Mouse (Mus musculus): ENCODE results near the gene Pakap. TPM values are rescaled to one million over a fixed set of nuclear protein-coding genes. Genes with fewer than 3 reads are reported as not detected.

Gene Pakap
- polyA plus RNA-seq, 1 experiment from 2014 or later: 35.4 TPM

DNA sequence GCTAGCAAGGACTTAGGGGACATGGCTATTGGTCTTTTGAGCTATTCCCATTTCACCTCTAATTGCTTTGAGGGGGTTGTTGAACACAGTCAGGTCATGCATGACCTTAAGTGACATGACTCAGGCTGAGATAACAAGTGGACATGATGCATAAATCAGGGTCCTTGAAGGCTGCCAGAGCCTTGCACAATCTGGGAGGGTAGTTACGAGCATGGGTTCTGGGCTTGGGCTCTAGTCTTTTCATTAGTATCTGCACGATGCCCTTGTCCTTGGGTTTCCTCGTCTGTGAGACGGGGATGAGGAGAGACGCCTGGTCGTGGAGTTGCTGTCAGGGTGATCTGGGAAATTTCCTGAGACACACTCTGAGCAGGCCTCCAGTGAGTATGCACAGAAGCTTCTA is 6.7 kb downstream of the Pakap start:
- peaks cover 42% of the 10 kb centered on the region for H3K4me1 ChIP-seq
- H3K9ac ChIP-seq: no peak overlapping the region
- no peaks in the 10 kb centered on the region for H3K27me3 ChIP-seq
- H3K36me3 ChIP-seq: no peaks in the 10 kb centered on the region
- ATAC-seq (ENCODE audit: insufficient number of reproducible peaks, insufficient read depth, low FRiP score, low TSS enrichment, low read depth): no peak
- H3K9me3 ChIP-seq: no peaks in the 10 kb centered on the region
- H3K4me3 ChIP-seq: no peak overlapping the region
- no peak overlapping the region for H3K27ac ChIP-seq
- WGBS: 85% methylated on average over 6 of the region's 6 CpGs
- no peak overlapping the region for H3K4me2 ChIP-seq

DNA sequence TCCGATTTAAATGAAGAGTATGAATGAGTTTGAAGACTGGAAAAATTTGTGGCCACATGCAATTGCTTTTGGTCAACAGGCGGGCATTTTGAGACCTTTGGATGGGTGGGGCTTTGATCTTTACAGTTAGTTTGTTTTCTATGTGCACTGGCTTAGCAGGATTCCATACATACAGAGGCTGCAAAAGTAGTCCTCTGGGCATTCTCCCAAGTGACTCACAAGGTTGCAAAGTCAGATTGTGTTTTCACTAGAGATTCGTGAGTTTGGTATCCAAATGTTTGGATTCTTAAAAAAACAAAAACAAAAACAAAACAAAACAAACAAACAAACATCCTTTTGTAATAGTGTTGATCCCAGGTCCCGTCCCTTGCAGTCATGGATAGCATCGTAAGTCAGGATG is 7.7 kb downstream of the Pakap start:
- Histone ChIP-seq H3K36me3 (no peaks in the 10 kb centered on the region), H3K4me2 (no peak overlapping the region), H3K4me1 (peaks cover 32% of the 10 kb centered on the region), H3K4me3 (no peak overlapping the region), H3K9ac (no peak overlapping the region), H3K9me3 (no peaks in the 10 kb centered on the region), H3K27me3 (no peaks in the 10 kb centered on the region), H3K27ac (no peak overlapping the region)
- no peak for ATAC-seq (ENCODE audit: insufficient number of reproducible peaks, insufficient read depth, low FRiP score, low TSS enrichment, low read depth)
- WGBS: 81% methylated on average over 5 of the region's 5 CpGs

DNA sequence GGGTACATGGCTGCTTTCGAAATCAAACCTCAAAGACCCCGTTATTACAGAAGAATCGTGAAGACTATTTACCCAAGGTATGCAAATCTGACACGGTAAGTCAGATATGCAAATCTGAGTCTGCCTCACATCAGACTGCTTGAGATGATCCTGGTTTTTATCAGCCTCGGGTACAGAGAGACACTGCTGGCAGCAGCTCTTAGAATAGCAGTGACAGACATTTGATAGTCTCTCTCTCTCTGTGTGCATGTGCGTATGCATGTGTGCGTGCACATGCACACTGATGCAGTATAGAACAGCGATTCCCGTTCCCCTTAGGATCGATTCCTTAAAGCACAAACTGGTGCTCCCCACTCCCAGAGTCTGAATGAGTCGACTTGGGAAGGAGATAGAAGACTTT is 8.1 kb downstream of the Pakap start:
- Histone ChIP-seq H3K9me3 (no peaks in the 10 kb centered on the region), H3K4me3 (no peak overlapping the region), H3K4me2 (no peak overlapping the region), H3K36me3 (no peaks in the 10 kb centered on the region), H3K9ac (no peak overlapping the region), H3K27ac (no peak overlapping the region), H3K4me1 (peaks cover 28% of the 10 kb centered on the region), H3K27me3 (no peaks in the 10 kb centered on the region)
- 74% methylated on average over 11 of the region's 11 CpGs for WGBS
- no peak for ATAC-seq (ENCODE audit: insufficient number of reproducible peaks, insufficient read depth, low FRiP score, low TSS enrichment, low read depth)

DNA sequence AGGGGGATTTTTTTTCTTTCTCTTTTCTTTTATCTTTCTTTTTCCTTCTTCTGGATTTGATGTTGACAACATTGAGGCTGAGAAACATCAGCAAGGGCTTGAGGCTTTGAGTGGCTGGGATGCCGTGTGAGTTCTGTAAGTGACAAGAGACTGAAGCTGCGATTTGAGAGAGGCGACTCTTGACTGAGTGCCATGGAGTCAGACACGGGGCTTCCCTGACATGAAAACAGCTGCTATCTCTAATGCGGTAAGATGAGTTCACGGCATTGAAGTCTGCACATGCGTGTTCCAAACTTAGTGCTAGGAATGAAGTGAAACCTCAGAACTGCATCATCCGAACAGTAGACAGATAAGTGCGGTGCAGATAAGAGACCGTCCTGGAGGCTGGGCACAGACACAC is 11.7 kb downstream of the Pakap start:
- no peak for ATAC-seq (ENCODE audit: insufficient number of reproducible peaks, insufficient read depth, low FRiP score, low TSS enrichment, low read depth)
- Histone ChIP-seq H3K36me3 (no peaks in the 10 kb centered on the region), H3K4me3 (no peak overlapping the region), H3K27me3 (no peaks in the 10 kb centered on the region), H3K27ac (no peak overlapping the region), H3K4me1 (peaks cover 22% of the 10 kb centered on the region), H3K9me3 (no peaks in the 10 kb centered on the region), H3K4me2 (no peak overlapping the region), H3K9ac (no peak overlapping the region)
- WGBS: 73% methylated on average over 10 of the region's 10 CpGs

DNA sequence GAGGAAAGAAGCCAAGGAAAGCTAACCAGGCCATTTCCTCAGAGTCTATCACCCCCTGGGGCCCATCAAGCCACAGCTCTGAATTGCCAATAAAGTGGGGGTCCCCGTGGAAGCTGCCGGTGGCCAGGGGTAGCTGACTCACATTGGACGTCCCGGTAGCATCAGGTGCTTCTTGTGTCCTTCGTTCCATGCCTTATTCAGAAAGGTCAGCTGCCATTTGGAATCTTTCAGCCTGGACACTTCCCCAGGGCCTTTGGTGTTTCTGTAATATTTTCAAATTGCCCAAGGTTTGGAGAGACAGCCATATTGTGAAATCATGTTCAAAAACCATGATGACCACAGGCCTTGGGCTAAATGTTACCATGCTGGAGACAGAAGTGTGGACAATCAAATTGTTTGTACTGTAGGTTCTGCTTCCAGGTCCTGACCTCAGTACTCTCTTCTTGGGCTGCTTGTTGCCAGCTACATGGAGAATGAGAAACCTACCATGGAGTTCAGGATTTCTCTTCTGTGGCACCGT is 17.4 kb downstream of the Pakap start:
- no peak for ATAC-seq (ENCODE audit: insufficient number of reproducible peaks, insufficient read depth, low FRiP score, low TSS enrichment, low read depth)
- H3K4me1 ChIP-seq: no peaks in the 10 kb centered on the region
- no peak overlapping the region for H3K4me2 ChIP-seq
- H3K9me3 ChIP-seq: no peaks in the 10 kb centered on the region
- no peaks in the 10 kb centered on the region for H3K36me3 ChIP-seq
- WGBS: 92% methylated on average over 6 of the region's 6 CpGs
- no peak overlapping the region for H3K27ac ChIP-seq
- no peaks in the 10 kb centered on the region for H3K27me3 ChIP-seq
- no peak overlapping the region for H3K9ac ChIP-seq
- no peak overlapping the region for H3K4me3 ChIP-seq

DNA sequence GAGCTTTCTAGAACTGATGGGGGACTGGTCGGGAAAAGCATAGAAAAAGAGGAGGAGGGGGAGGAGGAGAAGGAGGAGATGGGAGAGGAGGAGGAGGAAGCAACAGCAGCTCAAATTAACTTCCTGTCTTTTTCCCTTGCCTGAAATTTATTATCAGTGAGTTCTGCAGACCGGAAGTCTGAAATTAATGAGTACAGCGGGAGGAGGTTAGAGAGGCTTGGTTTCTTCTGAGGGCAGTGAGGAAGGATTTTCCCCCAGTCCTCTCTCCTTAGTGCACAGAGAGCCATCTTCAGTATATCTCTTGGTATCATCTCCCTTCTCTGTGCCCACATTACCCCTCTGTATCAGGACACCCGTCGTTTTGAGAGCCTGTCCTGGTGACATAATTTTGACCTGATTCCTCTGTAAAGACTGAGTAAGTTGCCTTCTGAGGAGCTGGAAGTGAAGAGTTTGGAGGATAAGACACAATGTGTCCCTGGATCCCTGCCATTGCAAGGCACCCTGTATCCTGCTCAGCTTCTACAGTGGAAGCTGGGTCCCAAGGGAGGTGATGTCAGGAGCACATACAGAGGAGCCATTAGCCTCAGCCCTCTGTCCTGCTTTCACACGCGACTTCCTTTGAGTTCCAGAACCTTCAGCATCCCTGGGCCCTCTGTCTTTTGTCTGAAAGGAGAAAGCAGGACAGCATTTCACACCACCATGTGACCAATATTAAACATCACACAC is 19.1 kb downstream of the Pakap start:
- Histone ChIP-seq H3K4me1 (no peaks in the 10 kb centered on the region), H3K36me3 (no peaks in the 10 kb centered on the region), H3K4me2 (no peak overlapping the region), H3K27ac (no peak overlapping the region), H3K9me3 (no peaks in the 10 kb centered on the region), H3K9ac (no peak overlapping the region), H3K4me3 (no peak overlapping the region), H3K27me3 (no peaks in the 10 kb centered on the region)
- ATAC-seq (ENCODE audit: insufficient number of reproducible peaks, insufficient read depth, low FRiP score, low TSS enrichment, low read depth): no peak
- WGBS: 57% methylated on average over 7 of the region's 7 CpGs

DNA sequence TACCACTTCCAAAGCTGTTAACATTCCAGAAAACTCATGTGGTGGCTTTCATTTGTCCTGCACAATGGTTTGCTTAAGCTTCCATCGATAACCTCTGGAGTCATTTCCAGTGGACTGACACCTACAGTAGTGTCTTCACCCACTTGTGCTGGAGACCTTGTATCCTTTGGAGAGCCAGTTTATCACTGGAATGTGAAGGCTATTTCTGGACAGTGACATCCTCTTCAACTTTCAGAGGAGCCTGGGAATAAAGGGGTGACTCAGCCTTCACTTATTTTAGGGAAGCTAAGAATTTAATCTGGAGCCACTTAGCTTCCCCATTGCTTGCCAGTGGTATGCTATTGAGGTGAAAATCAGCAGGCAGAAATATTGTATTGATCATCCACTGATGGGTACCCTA is 20.4 kb downstream of the Pakap start:
- WGBS: 94% methylated on average over 1 of the region's 1 CpGs
- ATAC-seq (ENCODE audit: insufficient number of reproducible peaks, insufficient read depth, low FRiP score, low TSS enrichment, low read depth): no peak
- Histone ChIP-seq H3K9me3 (no peaks in the 10 kb centered on the region), H3K27me3 (no peaks in the 10 kb centered on the region), H3K4me2 (no peak overlapping the region), H3K4me1 (no peaks in the 10 kb centered on the region), H3K4me3 (no peak overlapping the region), H3K9ac (no peak overlapping the region), H3K36me3 (no peaks in the 10 kb centered on the region), H3K27ac (no peak overlapping the region)

DNA sequence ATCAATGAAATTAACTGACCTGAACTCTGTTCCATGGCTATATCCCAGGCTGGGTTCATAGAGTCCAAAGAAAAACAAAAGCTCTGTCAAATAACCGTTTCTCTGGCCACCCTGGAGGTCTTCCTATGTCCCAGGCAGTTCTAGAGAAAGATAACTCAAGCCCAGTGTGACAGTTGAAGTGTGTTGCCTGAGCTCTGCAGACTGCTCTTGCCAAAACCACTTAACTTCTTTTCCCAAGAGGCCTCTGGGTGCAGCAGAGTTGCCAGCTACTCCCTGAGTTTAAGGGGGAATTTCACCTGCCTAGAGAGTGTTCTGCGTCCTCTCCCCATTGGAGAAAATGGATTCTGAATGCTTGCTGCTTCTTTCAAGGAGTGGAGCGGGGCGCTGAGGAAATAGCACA is 24.8 kb downstream of the Pakap start:
- no peak for ATAC-seq (ENCODE audit: insufficient number of reproducible peaks, insufficient read depth, low FRiP score, low TSS enrichment, low read depth)
- H3K27me3 ChIP-seq: no peaks in the 10 kb centered on the region
- WGBS: 85% methylated on average over 4 of the region's 4 CpGs

DNA sequence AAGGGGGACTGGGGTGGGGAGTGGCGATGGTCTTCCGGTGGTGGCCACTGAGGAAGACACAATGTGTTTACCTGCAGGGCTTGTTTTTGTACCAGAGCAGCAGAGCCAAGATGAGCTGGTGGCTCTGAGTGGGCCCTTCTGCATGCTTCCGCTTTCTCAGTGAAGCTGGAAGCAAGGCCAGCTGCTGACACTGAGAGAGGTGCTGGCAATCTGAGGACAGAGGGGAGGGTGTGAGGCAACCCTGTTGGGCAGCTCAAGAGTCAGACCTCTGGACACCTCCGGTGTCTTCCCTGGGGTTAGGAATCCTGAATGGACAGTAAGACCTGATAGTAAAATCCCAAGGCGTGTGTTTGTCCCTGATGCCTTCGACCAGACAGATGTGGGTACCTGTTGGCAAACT is 32.0 kb downstream of the Pakap start:
- H3K4me2 ChIP-seq: no peak overlapping the region
- ATAC-seq (ENCODE audit: insufficient number of reproducible peaks, insufficient read depth, low FRiP score, low TSS enrichment, low read depth): no peak
- no peaks in the 10 kb centered on the region for H3K27me3 ChIP-seq
- no peak overlapping the region for H3K9ac ChIP-seq
- no peaks in the 10 kb centered on the region for H3K36me3 ChIP-seq
- H3K4me1 ChIP-seq: peaks cover 17% of the 10 kb centered on the region
- H3K9me3 ChIP-seq: peaks cover 3% of the 10 kb centered on the region; the same call in 1 of the 2 replicates
- H3K27ac ChIP-seq: no peak overlapping the region
- 90% methylated on average over 6 of the region's 6 CpGs for WGBS
- H3K4me3 ChIP-seq: no peak overlapping the region

More for the DNA sequence above, 24.8 kb downstream of the Pakap start:
- Histone ChIP-seq H3K4me2 (no peak overlapping the region), H3K4me3 (no peak overlapping the region), H3K36me3 (no peaks in the 10 kb centered on the region), H3K9ac (no peak overlapping the region), H3K27ac (no peak overlapping the region), H3K4me1 (peaks cover 5% of the 10 kb centered on the region; the same call in 1 of the 2 replicates), H3K9me3 (no peaks in the 10 kb centered on the region)

DNA sequence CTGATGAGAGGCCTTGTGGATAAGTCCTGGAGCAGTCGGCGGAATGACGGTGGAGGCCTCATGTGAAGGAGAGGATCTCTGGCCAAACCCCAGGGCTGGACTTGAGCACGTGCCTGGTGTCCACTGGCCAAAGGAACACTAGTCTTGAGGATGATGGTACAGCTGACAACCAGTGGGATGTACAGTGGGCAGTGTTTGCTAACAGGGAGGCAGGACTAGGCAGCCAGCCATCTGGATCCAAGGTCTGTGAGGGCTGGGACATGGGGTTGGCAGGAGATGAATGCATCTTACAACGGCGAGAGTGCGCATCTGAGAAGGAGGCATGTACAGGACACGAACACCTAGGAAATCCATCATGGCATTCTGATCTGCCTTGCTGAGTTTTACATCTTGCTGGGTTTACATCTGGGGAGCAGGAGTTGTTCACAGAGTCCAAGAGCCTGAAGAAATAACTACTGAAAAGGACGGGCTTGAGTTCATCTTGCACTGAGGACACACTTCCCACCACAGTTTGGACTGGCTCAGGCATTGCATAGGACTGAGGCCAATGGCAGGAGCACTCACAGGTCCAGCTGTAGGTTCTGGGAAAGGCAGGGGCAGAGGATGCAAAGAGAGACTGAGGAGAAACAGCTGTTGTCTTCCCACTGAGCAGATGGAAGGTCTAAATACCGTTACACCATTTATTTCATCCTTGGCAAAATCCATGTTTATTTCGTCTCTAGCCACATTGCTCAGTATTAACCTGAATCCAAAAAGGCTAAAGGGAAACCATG is 32.9 kb downstream of the Pakap start:
- Histone ChIP-seq H3K36me3 (no peaks in the 10 kb centered on the region), H3K27ac (no peak overlapping the region), H3K9me3 (peaks cover 3% of the 10 kb centered on the region; the same call in 1 of the 2 replicates), H3K4me2 (no peak overlapping the region), H3K27me3 (no peaks in the 10 kb centered on the region), H3K4me3 (no peak overlapping the region), H3K9ac (no peak overlapping the region), H3K4me1 (peaks cover 17% of the 10 kb centered on the region)
- ATAC-seq (ENCODE audit: insufficient number of reproducible peaks, insufficient read depth, low FRiP score, low TSS enrichment, low read depth): no peak
- WGBS: 88% methylated on average over 11 of the region's 11 CpGs

DNA sequence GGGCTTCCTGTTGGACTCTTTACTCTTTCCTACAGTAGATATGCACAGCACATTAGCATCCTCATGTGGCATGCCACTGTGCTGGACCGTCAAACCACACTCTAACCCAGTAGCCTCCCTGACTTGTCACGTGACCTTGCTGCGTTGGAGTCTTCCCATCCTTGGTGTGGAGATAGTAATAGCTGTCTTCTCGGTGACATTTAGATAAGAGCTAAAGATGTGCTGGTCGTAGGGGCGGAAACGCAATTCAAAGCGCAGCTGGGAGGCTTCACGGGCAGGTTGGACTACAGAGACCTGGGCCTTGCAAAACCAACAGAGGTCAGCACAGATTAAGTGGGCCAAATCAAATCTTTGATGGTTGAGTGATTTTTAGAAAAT is 33.5 kb downstream of the Pakap start:
- H3K27ac ChIP-seq: no peak overlapping the region
- H3K9me3 ChIP-seq: peaks cover 3% of the 10 kb centered on the region; the same call in 1 of the 2 replicates
- WGBS: 79% methylated on average over 9 of the region's 9 CpGs
- H3K27me3 ChIP-seq: no peaks in the 10 kb centered on the region
- ATAC-seq (ENCODE audit: insufficient number of reproducible peaks, insufficient read depth, low FRiP score, low TSS enrichment, low read depth): no peak
- H3K4me1 ChIP-seq: peaks cover 22% of the 10 kb centered on the region
- H3K4me3 ChIP-seq: no peak overlapping the region
- no peaks in the 10 kb centered on the region for H3K36me3 ChIP-seq
- H3K9ac ChIP-seq: no peak overlapping the region
- H3K4me2 ChIP-seq: no peak overlapping the region

Data from embryonic facial prominence, embryonic 13.5 days (tissue).